Mouse (Mus musculus) CH12.LX (cell line): ENCODE measurements at regions not wholly inside any gene's neighbourhood (a gene's known extent, or its start where the extent isn't known, plus 50 kb on each side); places are given as distances from the start of the nearest gene placed in this dataset.

Experiments
- CTCF ChIP-seq, 2 experiments: IDR thresholded peaks in 1 of 2; conservative IDR thresholded peaks in 1 of 2; 2 replicates each; pipeline ENCODE4 v1.5.1; 2011 to 2012; ENCODE audit warnings: low read depth in 2 of 2, low read length in 2 of 2, improper control_type of control experiment in 1 of 2, inconsistent platforms in 1 of 2, mild to moderate bottlenecking in 1 of 2, moderate library complexity in 1 of 2
- ELF1 ChIP-seq: IDR thresholded peaks from 2 replicates; pipeline ENCODE4 v1.6.1; 2014; ENCODE audit warnings: low read depth, mild to moderate bottlenecking, inconsistent platforms, low read length, improper control_type of control experiment
- NRF1 ChIP-seq: IDR thresholded peaks from 2 replicates; pipeline ENCODE4 v1.6.1; 2014; ENCODE audit warnings: low read depth, mild to moderate bottlenecking, inconsistent platforms, low read length, improper control_type of control experiment, moderate library complexity
- RAD21 ChIP-seq: IDR thresholded peaks from 2 replicates; pipeline ENCODE4 v1.6.1; 2011; ENCODE audit warnings: low read depth, mild to moderate bottlenecking, low read length, improper control_type of control experiment, moderate library complexity
- USF1 ChIP-seq: IDR thresholded peaks from 2 replicates; pipeline ENCODE4 v1.6.1; 2014; ENCODE audit warnings: low read depth, mild to moderate bottlenecking, inconsistent platforms, low read length, improper control_type of control experiment

- TF ChIP-seq ELF1 (no peak), CTCF (conservative IDR thresholded peaks at IDR 0.05 in 1 of 2, IDR thresholded peaks at IDR 0.05 in 1 of 2; ENCODE audit: low read depth in 2 of 2, low read length in 2 of 2) (no peak), RAD21 (no peak), USF1 (no peak), NRF1 (no peak)
These were observed 76.9 kb upstream of the Tmem229a start for GRCm38 (mm10) chr6:25032878-25033509.
